Mouse (Mus musculus) forebrain, embryonic 12.5 days (tissue): Measurements from ENCODE around the gene Cdadc1. TPM values are rescaled to one million over a fixed set of nuclear protein-coding genes. Genes with fewer than 3 reads are reported as not detected.

Source experiments
- ATAC-seq: fragments of 200-750 bp; cut with Nextera tagmentation; 2 replicates; pipeline ENCODE4 v1.8.0; 2017; ENCODE audit warnings: moderate TSS enrichment; ENCODE audit not compliant: low FRiP score
- H3K27ac ChIP-seq: fragments of 300-500 bp; sonication (generic); 2 replicates; pipeline ENCODE4 v1.5.1; 2016; ENCODE audit warnings: mild to moderate bottlenecking
- H3K27me3 ChIP-seq: fragments of 300-500 bp; sonication (generic); 2 replicates; pipeline ENCODE4 v1.6.1; 2016; ENCODE audit warnings: mild to moderate bottlenecking
- H3K36me3 ChIP-seq: fragments of 300-500 bp; sonication (generic); replicated peaks from 2 replicates; pipeline ENCODE4 v1.6.1; 2016; ENCODE audit warnings: mild to moderate bottlenecking
- H3K4me1 ChIP-seq: fragments of 300-500 bp; sonication (generic); 2 replicates; pipeline ENCODE4 v1.6.1; 2016
- H3K4me2 ChIP-seq: fragments of 300-500 bp; sonication (generic); 2 replicates; pipeline ENCODE4 v1.6.1; 2016; ENCODE audit warnings: mild to moderate bottlenecking, moderate library complexity
- H3K4me3 ChIP-seq: fragments of 300-500 bp; sonication (generic); replicated peaks from 2 replicates; pipeline ENCODE4 v1.5.1; 2016; ENCODE audit warnings: mild to moderate bottlenecking
- H3K9ac ChIP-seq: fragments of 300-500 bp; sonication (generic); 2 replicates; pipeline ENCODE4 v1.6.1; 2016; ENCODE audit warnings: mild to moderate bottlenecking
- H3K9me3 ChIP-seq: fragments of 300-500 bp; sonication (generic); 2 replicates; pipeline ENCODE4 v1.6.1; 2016
- WGBS: fragments of 180-500 bp; shearing (Covaris S2); methylation state at CpG from one replicate; pipeline ENCODE4 v1.1.7; 2016; 5-methylcytosine and 5-hydroxymethylcytosine counted together
- polyA plus RNA-seq: library from polyadenylated mRNA; unstranded; fragments of >200 nt; fragmentation: Nextera tagmentation; extraction: Ambion mirVana; gene quantifications from 2 replicates; pipeline ENCODE4 v1.2.1, GENCODE M21; 2016

Cdadc1 gene
- polyA plus RNA-seq, 1 experiment from 2014 or later, result 28.1 TPM

- Histone ChIP-seq H3K4me2 (no peak overlapping the region), H3K27me3 (peaks cover 15% of the 10 kb centered on the region; the same call in 1 of the 2 replicates), H3K36me3 (no peaks in the 10 kb centered on the region), H3K9ac (no peak overlapping the region), H3K4me1 (no peaks in the 10 kb centered on the region), H3K4me3 (no peak overlapping the region), H3K9me3 (no peaks in the 10 kb centered on the region), H3K27ac (no peak overlapping the region)
- WGBS, result 72% methylated on average over 5 of the region's 5 CpGs
- ATAC-seq, result no peak
Measured at GRCm38 (mm10) chr14:59604002-59604645, 6.4 kb upstream of the Cdadc1 start.

DNA sequence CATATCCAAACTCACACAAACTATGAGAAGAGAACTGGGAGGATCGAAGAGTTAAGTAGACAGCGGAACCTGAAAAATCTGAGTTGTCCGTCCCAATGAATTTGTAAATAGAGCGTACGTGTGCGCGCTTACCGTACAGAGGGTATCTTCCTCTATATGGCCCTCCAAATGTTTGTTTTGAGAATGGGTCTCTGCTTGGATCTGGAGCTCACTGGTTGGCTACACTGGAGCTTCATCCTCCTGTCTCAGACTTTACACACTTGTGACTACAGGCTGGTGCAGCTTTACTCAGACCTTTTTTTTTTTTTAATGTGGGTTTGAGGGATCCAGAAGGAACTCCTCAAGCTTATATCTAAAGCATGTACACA, 485 bp upstream of the Cdadc1 start:
- Histone ChIP-seq H3K27ac (no peak overlapping the region), H3K36me3 (peaks cover 4% of the 10 kb centered on the region; the same call in 1 of the 2 replicates), H3K27me3 (peaks cover 6% of the 10 kb centered on the region; the same call in 1 of the 2 replicates), H3K9ac (peak overlapping the region; percentile 73), H3K4me3 (peak overlapping the region; percentile 70), H3K4me1 (peaks cover 13% of the 10 kb centered on the region), H3K4me2 (peak overlapping the region; percentile 98), H3K9me3 (no peaks in the 10 kb centered on the region)
- peak; percentile 55 for ATAC-seq
- WGBS, result 5% methylated on average over 8 of the region's 8 CpGs

- H3K36me3 ChIP-seq, result peaks cover 18% of the 10 kb centered on the region
- WGBS, result 92% methylated on average over 3 of the region's 3 CpGs
Measured at GRCm38 (mm10) chr14:59594988-59595387, 2.8 kb downstream of the Cdadc1 start.

DNA sequence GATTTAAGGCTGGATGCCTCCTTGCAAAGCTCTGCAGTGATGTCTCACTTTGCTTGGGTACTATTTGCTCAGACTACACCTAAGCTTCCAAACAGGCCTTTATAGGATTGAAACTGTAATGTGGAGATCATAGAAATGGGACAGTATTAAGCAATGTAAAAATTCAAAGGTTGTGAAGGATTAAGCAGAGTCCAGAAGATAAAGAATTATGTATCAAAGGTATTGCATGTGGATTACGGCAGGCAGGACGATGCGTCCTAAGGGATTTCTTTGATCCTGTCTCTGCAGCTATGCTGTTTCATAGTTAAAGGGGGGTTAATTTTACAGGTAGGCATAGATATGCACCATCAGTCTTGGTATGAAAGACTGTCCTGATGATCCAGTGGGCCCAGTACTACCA, 5.2 kb downstream of the Cdadc1 start:
- no peaks in the 10 kb centered on the region for H3K9me3 ChIP-seq
- 96% methylated on average over 3 of the region's 3 CpGs for WGBS
- no peak overlapping the region for H3K4me3 ChIP-seq
- no peak overlapping the region for H3K9ac ChIP-seq
- peaks cover 38% of the 10 kb centered on the region for H3K36me3 ChIP-seq
- ATAC-seq, result no peak
- H3K4me2 ChIP-seq, result no peak overlapping the region
- H3K27ac ChIP-seq, result no peak overlapping the region
- no peaks in the 10 kb centered on the region for H3K27me3 ChIP-seq
- peaks cover 9% of the 10 kb centered on the region for H3K4me1 ChIP-seq

More at GRCm38 (mm10) chr14:59594988-59595387, 2.8 kb downstream of the Cdadc1 start:
- Histone ChIP-seq H3K4me3 (no peak overlapping the region), H3K9ac (no peak overlapping the region), H3K27ac (no peak overlapping the region), H3K27me3 (no peaks in the 10 kb centered on the region), H3K9me3 (no peaks in the 10 kb centered on the region), H3K4me2 (no peak overlapping the region), H3K4me1 (peaks cover 13% of the 10 kb centered on the region)
- ATAC-seq, result no peak

DNA sequence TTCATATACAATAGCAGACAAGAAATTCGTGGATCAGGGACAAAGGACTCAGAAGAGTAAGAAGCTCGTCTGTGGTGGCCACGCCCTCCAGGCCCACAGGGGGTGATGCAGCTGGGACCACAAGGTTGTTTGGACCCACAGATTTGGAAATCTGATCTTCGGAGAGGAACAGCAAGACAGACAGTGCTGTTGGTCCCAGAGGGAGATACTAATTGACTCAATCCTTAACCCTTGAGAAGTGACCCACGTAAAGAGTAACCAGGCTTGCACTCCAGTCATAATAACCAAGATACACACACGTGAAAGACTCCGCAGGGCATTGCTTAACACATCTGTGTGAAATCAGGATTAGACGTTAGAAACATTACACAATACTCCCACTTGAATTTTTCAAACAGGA, 5.9 kb downstream of the Cdadc1 start:
- H3K27ac ChIP-seq, result no peak overlapping the region
- H3K9me3 ChIP-seq, result no peaks in the 10 kb centered on the region
- H3K9ac ChIP-seq, result no peak overlapping the region
- peaks cover 4% of the 10 kb centered on the region for H3K4me1 ChIP-seq
- 78% methylated on average over 8 of the region's 8 CpGs for WGBS
- ATAC-seq, result no peak
- H3K36me3 ChIP-seq, result peaks cover 39% of the 10 kb centered on the region
- H3K4me2 ChIP-seq, result no peak overlapping the region
- H3K27me3 ChIP-seq, result no peaks in the 10 kb centered on the region
- no peak overlapping the region for H3K4me3 ChIP-seq

- Histone ChIP-seq H3K27ac (no peak overlapping the region), H3K9me3 (no peaks in the 10 kb centered on the region), H3K4me3 (no peak overlapping the region), H3K36me3 (peaks cover 51% of the 10 kb centered on the region), H3K4me1 (no peaks in the 10 kb centered on the region), H3K4me2 (no peak overlapping the region), H3K9ac (no peak overlapping the region), H3K27me3 (no peaks in the 10 kb centered on the region)
- WGBS, result 82% methylated on average over 1 of the region's 1 CpGs
- no peak for ATAC-seq
Measured at GRCm38 (mm10) chr14:59590614-59591013, 7.1 kb downstream of the Cdadc1 start.

DNA sequence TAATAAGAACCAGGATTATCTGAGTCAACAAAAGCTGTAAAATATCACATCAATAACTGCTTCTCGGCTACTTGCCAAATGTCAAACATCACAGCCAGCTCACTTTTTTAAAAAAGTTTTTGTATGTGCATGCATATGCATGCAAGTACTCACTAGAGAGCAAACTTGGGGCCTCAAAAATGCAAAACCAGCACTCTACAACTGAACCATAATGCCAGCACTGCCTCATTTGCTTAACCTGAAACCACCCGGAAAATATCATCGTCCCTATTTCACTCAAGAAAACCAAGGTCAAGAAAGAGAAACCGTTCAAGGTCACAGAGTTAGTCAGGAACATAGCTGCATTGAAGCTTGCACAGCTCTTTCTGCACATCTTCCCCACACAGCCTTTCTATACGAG, 21.4 kb downstream of the Cdadc1 start:
- H3K27ac ChIP-seq, result no peak overlapping the region
- WGBS, result 92% methylated on average over 5 of the region's 5 CpGs
- no peak overlapping the region for H3K4me3 ChIP-seq
- H3K36me3 ChIP-seq, result peaks cover 34% of the 10 kb centered on the region
- H3K27me3 ChIP-seq, result no peaks in the 10 kb centered on the region
- ATAC-seq, result no peak
- H3K4me1 ChIP-seq, result no peaks in the 10 kb centered on the region
- H3K9me3 ChIP-seq, result no peaks in the 10 kb centered on the region
- H3K9ac ChIP-seq, result no peak overlapping the region
- H3K4me2 ChIP-seq, result no peak overlapping the region

GRCm38 (mm10) chr14:59566756-59567155, 31.0 kb downstream of the Cdadc1 start:
- H3K9ac ChIP-seq, result no peak overlapping the region
- H3K27ac ChIP-seq, result no peak overlapping the region
- H3K4me2 ChIP-seq, result no peak overlapping the region
- no peak overlapping the region for H3K4me3 ChIP-seq
- peaks cover 24% of the 10 kb centered on the region for H3K36me3 ChIP-seq
- WGBS, result 90% methylated on average over 6 of the region's 6 CpGs
- H3K27me3 ChIP-seq, result no peaks in the 10 kb centered on the region
- H3K9me3 ChIP-seq, result no peaks in the 10 kb centered on the region
- no peak for ATAC-seq
- no peaks in the 10 kb centered on the region for H3K4me1 ChIP-seq

GRCm38 (mm10) chr14:59557886-59558285, 39.9 kb downstream of the Cdadc1 start:
- no peaks in the 10 kb centered on the region for H3K9me3 ChIP-seq
- H3K4me1 ChIP-seq, result 0 out of 2 replicates have a peak, but pooled peaks cover 4% of the 10 kb centered on the region
- H3K4me2 ChIP-seq, result no peak overlapping the region
- no peaks in the 10 kb centered on the region for H3K36me3 ChIP-seq
- no peak overlapping the region for H3K27ac ChIP-seq
- ATAC-seq, result no peak
- WGBS, result 49% methylated on average over 1 of the region's 1 CpGs
- H3K4me3 ChIP-seq, result no peak overlapping the region
- H3K9ac ChIP-seq, result no peak overlapping the region
- H3K27me3 ChIP-seq, result no peaks in the 10 kb centered on the region

- H3K9ac ChIP-seq, result no peak overlapping the region
- ATAC-seq, result no peak
- H3K4me2 ChIP-seq, result no peak overlapping the region
- no peak overlapping the region for H3K4me3 ChIP-seq
- 0 out of 2 replicates have a peak, but pooled peaks cover 4% of the 10 kb centered on the region for H3K4me1 ChIP-seq
- H3K36me3 ChIP-seq, result no peaks in the 10 kb centered on the region
- H3K9me3 ChIP-seq, result no peaks in the 10 kb centered on the region
- H3K27me3 ChIP-seq, result no peaks in the 10 kb centered on the region
- H3K27ac ChIP-seq, result no peak overlapping the region
- whole genome bisulfite sequencing, result 77% methylated on average over 4 of the region's 4 CpGs
Measured at GRCm38 (mm10) chr14:59557071-59557470, 40.7 kb downstream of the Cdadc1 start.

DNA sequence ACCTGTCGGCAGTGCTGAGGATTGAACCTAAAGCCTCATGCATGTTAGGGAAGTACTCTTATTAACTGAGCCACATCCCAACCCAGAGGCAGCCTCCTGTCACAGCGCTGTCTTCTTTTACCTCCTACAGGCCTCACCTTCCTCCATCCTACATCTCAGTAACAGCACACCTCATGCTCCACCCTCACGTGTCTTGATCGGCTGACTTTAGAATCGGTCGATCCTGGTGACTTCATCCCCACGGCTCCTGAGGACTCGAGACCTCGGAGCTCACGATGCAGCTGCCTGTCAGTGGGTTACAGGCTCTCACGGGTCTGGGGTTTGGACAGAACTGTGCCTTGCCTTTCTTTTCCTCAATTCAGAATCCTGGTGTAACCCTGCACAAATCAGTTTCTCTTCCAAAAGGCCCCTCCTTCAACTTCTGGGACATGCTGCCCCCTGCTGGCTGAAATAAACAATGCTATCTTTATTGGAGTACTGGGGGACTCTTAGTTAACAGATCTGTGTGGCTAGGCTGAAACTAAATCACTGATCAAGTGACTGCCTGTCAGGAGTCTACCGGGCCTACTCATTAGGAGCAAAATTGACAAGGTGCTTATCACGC, 41.7 kb downstream of the Cdadc1 start:
- Histone ChIP-seq H3K4me2 (no peak overlapping the region), H3K4me3 (no peak overlapping the region), H3K9ac (no peak overlapping the region), H3K9me3 (no peaks in the 10 kb centered on the region), H3K36me3 (no peaks in the 10 kb centered on the region), H3K27ac (no peak overlapping the region), H3K4me1 (0 out of 2 replicates have a peak, but pooled peaks cover 4% of the 10 kb centered on the region), H3K27me3 (no peaks in the 10 kb centered on the region)
- 55% methylated on average over 13 of the region's 13 CpGs for WGBS
- ATAC-seq, result 0 out of 2 replicates have a peak, but pooled peaks have one; percentile 46

DNA sequence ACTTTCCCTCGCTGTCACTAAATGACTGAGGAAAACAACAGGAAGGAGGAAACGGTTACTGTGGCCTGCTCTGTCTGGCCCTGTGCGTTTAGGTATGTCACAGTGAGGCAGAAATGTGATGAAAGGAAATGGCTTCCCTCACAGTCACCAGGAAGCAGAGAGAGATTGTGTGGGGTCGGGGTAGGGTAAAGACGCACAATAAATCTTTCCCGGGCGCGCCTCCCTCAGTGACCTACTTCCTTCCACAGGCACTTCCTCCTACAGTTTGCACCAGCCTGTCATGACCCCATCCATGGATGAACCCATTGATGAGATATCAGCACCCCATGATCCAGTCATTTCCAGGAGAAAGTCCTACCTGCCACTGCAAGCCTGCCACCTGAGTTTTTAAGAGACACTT, 42.7 kb downstream of the Cdadc1 start:
- Histone ChIP-seq H3K9ac (no peak overlapping the region), H3K36me3 (no peaks in the 10 kb centered on the region), H3K4me1 (0 out of 2 replicates have a peak, but pooled peaks cover 4% of the 10 kb centered on the region), H3K27ac (no peak overlapping the region), H3K4me3 (no peak overlapping the region), H3K9me3 (no peaks in the 10 kb centered on the region), H3K27me3 (no peaks in the 10 kb centered on the region), H3K4me2 (no peak overlapping the region)
- ATAC-seq, result no peak
- 96% methylated on average over 8 of the region's 8 CpGs for WGBS

DNA sequence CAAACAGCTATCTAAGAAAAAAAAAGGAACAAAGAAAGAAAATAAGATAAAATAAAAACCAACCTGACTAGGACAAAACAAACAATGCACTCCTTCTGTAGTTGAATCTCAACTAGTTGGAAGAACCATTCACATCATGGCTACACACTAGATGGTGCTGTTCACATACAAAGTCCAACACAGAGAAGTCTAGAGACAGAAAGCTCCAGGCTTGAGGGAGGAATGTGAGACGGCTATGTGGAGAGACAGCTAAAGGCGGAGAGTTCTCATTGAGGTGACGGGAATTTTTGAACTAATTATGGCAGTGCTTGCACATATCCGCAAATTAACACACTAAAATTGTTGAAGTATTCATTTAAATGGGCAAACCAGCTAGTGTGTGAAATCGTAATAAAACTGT, 43.7 kb downstream of the Cdadc1 start:
- 75% methylated on average over 5 of the region's 5 CpGs for WGBS
- Histone ChIP-seq H3K4me2 (no peak overlapping the region), H3K27ac (no peak overlapping the region), H3K4me3 (no peak overlapping the region), H3K9me3 (no peaks in the 10 kb centered on the region), H3K27me3 (no peaks in the 10 kb centered on the region), H3K4me1 (0 out of 2 replicates have a peak, but pooled peaks cover 4% of the 10 kb centered on the region), H3K36me3 (no peaks in the 10 kb centered on the region), H3K9ac (no peak overlapping the region)
- ATAC-seq, result no peak
